Mouse (Mus musculus): Measurements from ENCODE around the gene Vav1.

DNA sequence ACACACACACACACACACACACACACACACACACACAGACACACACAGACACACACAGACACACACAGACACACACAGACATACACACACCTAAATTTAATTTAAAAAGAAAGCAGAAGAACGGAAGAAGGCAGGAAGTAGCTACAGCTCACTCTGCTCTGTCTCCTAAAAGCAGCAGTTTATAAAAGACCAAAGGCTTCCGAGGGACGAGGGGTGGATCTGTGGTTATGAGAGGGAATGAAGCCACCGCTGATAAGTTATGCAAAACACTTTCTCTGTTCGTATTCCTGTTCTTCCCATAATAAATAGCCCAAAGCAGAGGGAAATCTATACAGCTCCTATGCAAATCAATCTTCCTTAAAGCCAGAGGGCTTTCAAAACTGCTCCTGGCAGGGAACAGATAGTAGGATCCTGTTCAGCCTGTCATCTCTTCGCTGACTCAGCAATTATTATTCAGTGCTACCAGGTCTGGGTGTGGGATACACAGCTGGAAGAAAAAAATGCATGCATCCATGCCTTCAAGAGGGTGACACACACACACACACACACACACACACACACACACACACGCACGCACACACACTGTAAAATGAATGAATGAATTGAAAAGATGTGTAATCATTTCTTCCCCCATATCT, 7.9 kb downstream of the Vav1 start:
- no peak for TF ChIP-seq ZKSCAN1 (IDR thresholded peaks at IDR 0.05; ENCODE audit: low read depth, low read length)
- TF ChIP-seq POLR2A (IDR thresholded peaks at IDR 0.05; ENCODE audit: control insufficient read depth in 1 of 2, insufficient read depth in 1 of 2, low read depth in 1 of 2, low read length in 2 of 2, poor library complexity in 1 of 2): no peak
- TF ChIP-seq CTCF (IDR thresholded peaks at IDR 0.05 in 2 of 3, conservative IDR thresholded peaks at IDR 0.05 in 1 of 3; ENCODE audit: control insufficient read depth in 1 of 3, insufficient read depth in 1 of 3, low read depth in 2 of 3, low read length in 3 of 3, poor library complexity in 1 of 3, severe bottlenecking in 1 of 3): no peak
- TF ChIP-seq TBP (IDR thresholded peaks at IDR 0.05; ENCODE audit: low read depth, low read length): no peak
- TF ChIP-seq POLR2AphosphoS2 (IDR thresholded peaks at IDR 0.05; ENCODE audit: low read length): no peak
- no peak for TF ChIP-seq ELF1 (IDR thresholded peaks at IDR 0.05; ENCODE audit: low read depth, low read length)
- TF ChIP-seq MYC (IDR thresholded peaks at IDR 0.05; ENCODE audit: low read depth, low read length): no peak
- no peak for TF ChIP-seq RAD21 (IDR thresholded peaks at IDR 0.05; ENCODE audit: low read depth, low read length)
- peak; percentile 99 for TF ChIP-seq MAFK (IDR thresholded peaks at IDR 0.05; ENCODE audit: borderline replicate concordance, low read depth, low read length)

Data from MEL (cell line).